8 mouse cellular contexts compared by ENCODE assay signal in genomic region chr13:23530181-23530900, GRCm38 (mm10). TPM values are rescaled to one million over a fixed set of nuclear protein-coding genes. Genes with fewer than 3 reads are reported as not detected.
DNase-seq lines count a peak whose midpoint lies in the region; ATAC-seq and TF ChIP-seq lines count a peak whose summit lies in the region.

No protein-coding gene starts in this region.

- peak; percentile 75 for DNase-seq in 3T3-L1 (ENCODE audit: low read depth, low spot score)
- peak; percentile 68 to 96 for DNase-seq in adrenal gland, adult (ENCODE audit: inconsistent age in 2 of 2, low spot score in 1 of 2)
- DNase-seq in kidney, postnatal 0 days (ENCODE audit: low spot score): peak; percentile 72
- DNase-seq in liver: peak; percentile 75
- peak; percentile 63 for DNase-seq in neural tube, embryonic 10.5 days (ENCODE audit: extremely low spot score, low spot score)
- DNase-seq in testis, postnatal 14 days (ENCODE audit: low spot score): peak; percentile 56

- H3K4me3 ChIP-seq in embryonic facial prominence, embryonic 12.5 days: peak overlapping the region; percentile 55
- peak overlapping the region; percentile 70 for H3K4me3 ChIP-seq in heart, embryonic 13.5 days
- H3K4me3 ChIP-seq in kidney, postnatal 0 days (replicated peaks; ENCODE audit: low read depth, low read length): peak overlapping the region; percentile 49

- peaks cover 20% of the 10 kb centered on the region; the same call in 1 of the 2 replicates for H3K4me1 ChIP-seq in embryonic facial prominence, embryonic 12.5 days
- H3K4me1 ChIP-seq in heart, embryonic 13.5 days: peaks cover 43% of the 10 kb centered on the region
- peaks cover 9% of the 10 kb centered on the region for H3K4me1 ChIP-seq in kidney, postnatal 0 days (replicated peaks; ENCODE audit: insufficient read depth, low read length)

- WGBS in embryonic facial prominence, embryonic 12.5 days: under 1% methylated on average over 20 of the region's 20 CpGs
- under 1% methylated on average over 20 of the region's 20 CpGs for WGBS in heart, embryonic 13.5 days
- WGBS in kidney, postnatal 0 days: under 1% methylated on average over 20 of the region's 20 CpGs

- H3K27me3 ChIP-seq in embryonic facial prominence, embryonic 12.5 days: no peaks in the 10 kb centered on the region
- H3K27me3 ChIP-seq in heart, embryonic 13.5 days (replicated peaks): no peaks in the 10 kb centered on the region
- no peaks in the 10 kb centered on the region for H3K27me3 ChIP-seq in kidney, postnatal 0 days (ENCODE audit: insufficient read depth, low read length)

- ATAC-seq in embryonic facial prominence, embryonic 12.5 days (ENCODE audit: insufficient number of reproducible peaks, insufficient read depth, low FRiP score, low TSS enrichment): no peak
- no peak for ATAC-seq in heart, embryonic 13.5 days (ENCODE audit: extremely low read depth, insufficient number of reproducible peaks, low FRiP score, low TSS enrichment)
- ATAC-seq in kidney, postnatal 0 days (replicated peaks; ENCODE audit: low FRiP score, low read depth): no peak

- TF ChIP-seq CTCF in kidney, postnatal 0 days (IDR thresholded peaks at IDR 0.05; ENCODE audit: low read depth): no peak

- H3K36me3 ChIP-seq in embryonic facial prominence, embryonic 12.5 days: no peaks in the 10 kb centered on the region
- no peaks in the 10 kb centered on the region for H3K36me3 ChIP-seq in heart, embryonic 13.5 days
- no peaks in the 10 kb centered on the region for H3K36me3 ChIP-seq in kidney, postnatal 0 days (ENCODE audit: insufficient read depth, low read length)

- H3K27ac ChIP-seq in embryonic facial prominence, embryonic 12.5 days: peak overlapping the region; percentile 95
- H3K27ac ChIP-seq in heart, embryonic 13.5 days (replicated peaks): peak overlapping the region; percentile 99
- peak overlapping the region; percentile 97 for H3K27ac ChIP-seq in kidney, postnatal 0 days

- H3K4me2 ChIP-seq in embryonic facial prominence, embryonic 12.5 days (replicated peaks): peak overlapping the region; percentile 54
- peak overlapping the region; percentile 81 for H3K4me2 ChIP-seq in heart, embryonic 13.5 days
- H3K4me2 ChIP-seq in kidney, postnatal 0 days (ENCODE audit: low read length): peak overlapping the region; percentile 70

- H3K9ac ChIP-seq in embryonic facial prominence, embryonic 12.5 days: peak overlapping the region; percentile 54
- peak overlapping the region; percentile 92 for H3K9ac ChIP-seq in heart, embryonic 13.5 days
- H3K9ac ChIP-seq in kidney, postnatal 0 days (ENCODE audit: low read depth, low read length): peak overlapping the region; percentile 78

- H3K9me3 ChIP-seq in embryonic facial prominence, embryonic 12.5 days: no peaks in the 10 kb centered on the region
- no peaks in the 10 kb centered on the region for H3K9me3 ChIP-seq in heart, embryonic 13.5 days
- H3K9me3 ChIP-seq in kidney, postnatal 0 days (replicated peaks; ENCODE audit: low read length): no peaks in the 10 kb centered on the region

RNA-seq across cellular contexts. Expression of gene Hist1h4h, which starts 0.5 kb away (rescaled TPM):
- polyA plus RNA-seq in embryonic facial prominence, embryonic 12.5 days (2016; fragmentation: Nextera tagmentation; extraction: Ambion mirVana): 6.2 and 6.8 TPM in 2 replicates
- polyA plus RNA-seq in heart, embryonic 13.5 days (2015; fragmentation: Nextera tagmentation; extraction: Ambion mirVana): 6.3 and 7.2 TPM in 2 replicates
- 7.6 and 8.3 TPM in 2 replicates for polyA plus RNA-seq in kidney, postnatal 0 days (2015; fragmentation: Nextera tagmentation; extraction: Ambion mirVana)

RNA-seq across cellular contexts. Expression of gene Hist1h2af, which starts 3.4 kb away (rescaled TPM):
- 10.7 and 15.5 TPM in 2 replicates for polyA plus RNA-seq in embryonic facial prominence, embryonic 12.5 days (2016; fragmentation: Nextera tagmentation; extraction: Ambion mirVana)
- polyA plus RNA-seq in heart, embryonic 13.5 days (2015; fragmentation: Nextera tagmentation; extraction: Ambion mirVana): 2.0 and 3.0 TPM in 2 replicates
- 3.3 and 4.9 TPM in 2 replicates for polyA plus RNA-seq in kidney, postnatal 0 days (2015; fragmentation: Nextera tagmentation; extraction: Ambion mirVana)

RNA-seq across cellular contexts. Expression of gene Hist1h3g, which starts 4.9 kb away (rescaled TPM):
- 7.8 and 11.8 TPM in 2 replicates for polyA plus RNA-seq in embryonic facial prominence, embryonic 12.5 days (2016; fragmentation: Nextera tagmentation; extraction: Ambion mirVana)
- 4.1 and 5.5 TPM in 2 replicates for polyA plus RNA-seq in heart, embryonic 13.5 days (2015; fragmentation: Nextera tagmentation; extraction: Ambion mirVana)
- polyA plus RNA-seq in kidney, postnatal 0 days (2015; fragmentation: Nextera tagmentation; extraction: Ambion mirVana): 3.9 and 4.0 TPM in 2 replicates

RNA-seq across cellular contexts. Expression of gene Hist1h2bh, which starts 12.9 kb away (rescaled TPM):
- polyA plus RNA-seq in embryonic facial prominence, embryonic 12.5 days (2016; fragmentation: Nextera tagmentation; extraction: Ambion mirVana): 1.3 and 1.5 TPM in 2 replicates
- 0.32 and 0.52 TPM in 2 replicates for polyA plus RNA-seq in heart, embryonic 13.5 days (2015; fragmentation: Nextera tagmentation; extraction: Ambion mirVana)
- polyA plus RNA-seq in kidney, postnatal 0 days (2015; fragmentation: Nextera tagmentation; extraction: Ambion mirVana): 0.37 and 0.43 TPM in 2 replicates

RNA-seq across cellular contexts. Expression of gene Hist1h3f, which starts 13.5 kb away (rescaled TPM):
- 1.3 and 2.3 TPM in 2 replicates for polyA plus RNA-seq in embryonic facial prominence, embryonic 12.5 days (2016; fragmentation: Nextera tagmentation; extraction: Ambion mirVana)
- polyA plus RNA-seq in heart, embryonic 13.5 days (2015; fragmentation: Nextera tagmentation; extraction: Ambion mirVana): 0.28 and 0.48 TPM in 2 replicates
- polyA plus RNA-seq in kidney, postnatal 0 days (2015; fragmentation: Nextera tagmentation; extraction: Ambion mirVana): 0.71 and 0.83 TPM in 2 replicates
